Mouse (Mus musculus): ENCODE measurements around the gene Fcgr1. TPM values are rescaled to one million over a fixed set of nuclear protein-coding genes. Genes with fewer than 3 reads are reported as not detected.
"Not testable (repeated sequence)": the region's sequence is repeated elsewhere in the genome, so short reads cannot be mapped to it uniquely, and the experiment has no call there.

Fcgr1 gene
- total RNA-seq (2021): under 1 TPM; 0.45 to 0.46 TPM
- long read RNA-seq, experiment 1: 0 reads
- long read RNA-seq, experiment 2: 0 reads

- intact Hi-C loops (cut with DNase I): no loop called here
- DNase-seq: no peak
Measured at GRCm38 (mm10) chr3:96293787-96294186, at the start of gene Fcgr1. TSS of gene Fcgr1 (minus strand) at chr3:96293969.

- DNase-seq; intact Hi-C loops (cut with DNase I): not testable (repeated sequence)
Measured at GRCm38 (mm10) chr3:96342652-96343051, 48.9 kb upstream of the Fcgr1 start.

GRCm38 (mm10) chr3:96342100-96342499 is 48.3 kb upstream of the Fcgr1 start:
- intact Hi-C loops (cut with DNase I); DNase-seq: not testable (repeated sequence)

GRCm38 (mm10) chr3:96340611-96341312 is 47.0 kb upstream of the Fcgr1 start:
- no peak for DNase-seq
- intact Hi-C loops (cut with DNase I): no loop called here

GRCm38 (mm10) chr3:96338849-96339480 is 45.2 kb upstream of the Fcgr1 start:
- intact Hi-C loops (cut with DNase I): no loop called here
- DNase-seq: no peak

GRCm38 (mm10) chr3:96338043-96338442 is 44.3 kb upstream of the Fcgr1 start:
- DNase-seq: no peak
- intact Hi-C loops (cut with DNase I): no loop called here

GRCm38 (mm10) chr3:96337269-96337668 is 43.5 kb upstream of the Fcgr1 start:
- DNase-seq: no peak
- intact Hi-C loops (cut with DNase I): no loop called here

- intact Hi-C loops (cut with DNase I): no loop called here
- DNase-seq: no peak
Measured at GRCm38 (mm10) chr3:96336636-96337035, 42.9 kb upstream of the Fcgr1 start.

GRCm38 (mm10) chr3:96335591-96335990 is 41.8 kb upstream of the Fcgr1 start:
- intact Hi-C loops (cut with DNase I): no loop called here
- DNase-seq: no peak

GRCm38 (mm10) chr3:96335163-96335550 is 41.4 kb upstream of the Fcgr1 start:
- no peak for DNase-seq

GRCm38 (mm10) chr3:96334175-96335162 is 40.7 kb upstream of the Fcgr1 start:
- intact Hi-C loops (cut with DNase I): no loop called here
- DNase-seq: no peak

More at GRCm38 (mm10) chr3:96335163-96335550, 41.4 kb upstream of the Fcgr1 start:
- intact Hi-C loops (cut with DNase I): no loop called here

GRCm38 (mm10) chr3:96333396-96334174 is 39.8 kb upstream of the Fcgr1 start:
- DNase-seq: no peak
- intact Hi-C loops (cut with DNase I): no loop called here

- DNase-seq: no peak
Measured at GRCm38 (mm10) chr3:96332631-96333395, 39.0 kb upstream of the Fcgr1 start.

GRCm38 (mm10) chr3:96332000-96332399 is 38.2 kb upstream of the Fcgr1 start:
- intact Hi-C loops (cut with DNase I): no loop called here
- no peak for DNase-seq

More at GRCm38 (mm10) chr3:96332631-96333395, 39.0 kb upstream of the Fcgr1 start:
- intact Hi-C loops (cut with DNase I): no loop called here

- intact Hi-C loops (cut with DNase I): no loop called here
- no peak for DNase-seq
Measured at GRCm38 (mm10) chr3:96331438-96331837, 37.7 kb upstream of the Fcgr1 start.

- no peak for DNase-seq
- intact Hi-C loops (cut with DNase I): no loop called here
Measured at GRCm38 (mm10) chr3:96330603-96331002, 36.8 kb upstream of the Fcgr1 start.

GRCm38 (mm10) chr3:96330181-96330580 is 36.4 kb upstream of the Fcgr1 start:
- no peak for DNase-seq
- intact Hi-C loops (cut with DNase I): no loop called here

- DNase-seq: no peak
- intact Hi-C loops (cut with DNase I): no loop called here
Measured at GRCm38 (mm10) chr3:96328730-96329387, 35.1 kb upstream of the Fcgr1 start.
